Comparison of ENCODE assay signal across 8 mouse cellular contexts in the genomic region with DNA sequence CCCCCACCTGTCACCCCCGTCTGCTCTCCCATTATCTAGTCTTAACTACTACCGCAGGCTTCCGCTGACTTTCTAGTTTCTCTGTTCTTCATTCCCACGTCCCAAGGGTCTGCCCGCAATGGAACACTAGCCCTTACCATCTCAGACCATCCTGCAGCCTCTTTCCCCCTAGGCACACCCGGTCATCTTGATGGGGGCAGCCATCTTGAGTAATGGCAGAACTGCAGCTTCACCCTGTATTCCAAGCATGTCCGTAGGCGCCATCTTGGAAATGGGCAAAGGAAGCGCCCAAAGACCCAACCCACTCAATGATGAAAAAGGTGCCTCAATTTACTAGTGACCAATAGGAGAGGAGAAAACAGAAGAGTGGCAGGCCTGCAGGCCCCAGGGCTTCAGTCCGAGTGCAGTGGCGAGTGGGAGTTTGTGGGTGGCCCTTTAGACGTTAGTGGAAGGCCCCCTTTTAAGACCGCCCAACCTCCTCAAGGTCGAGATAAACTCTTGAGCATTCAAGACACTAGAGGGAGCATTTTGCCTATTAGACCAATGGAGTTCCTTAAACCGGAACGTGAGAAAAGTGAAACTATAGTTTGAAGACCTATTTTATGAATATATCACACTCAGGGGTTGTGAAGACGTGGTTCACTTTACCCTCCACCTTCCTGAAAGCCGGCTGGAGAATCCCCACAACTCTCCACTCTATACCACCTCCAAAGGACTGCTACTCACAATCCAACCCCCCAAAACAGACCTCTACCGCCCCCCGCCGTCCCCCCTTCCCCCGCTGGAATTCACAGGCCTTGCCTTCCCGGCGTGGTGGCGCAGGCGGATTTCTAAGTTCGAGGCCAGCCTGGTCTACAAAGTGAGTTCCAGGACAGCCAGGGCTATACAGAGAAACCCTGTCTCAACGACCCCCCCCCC. TPM values are rescaled to one million over a fixed set of nuclear protein-coding genes. Genes with fewer than 3 reads are reported as not detected.
DNase-seq lines count a peak whose midpoint lies in the region; ATAC-seq lines count a peak whose summit lies in the region.

Gene Tomm40l, minus strand, starts transcription at position 277 of the 918 bp plus-strand sequence.

- peak; percentile 97 to 98 for DNase-seq in adrenal gland, adult (ENCODE audit: inconsistent age in 2 of 2, low spot score in 1 of 2)
- DNase-seq in embryo, embryonic 10.5 days (ENCODE audit: low spot score): peak; percentile 98
- peak; percentile 91 for DNase-seq in gastrocnemius, postnatal 14 days
- peak; percentile 94 to 97 for DNase-seq in left cerebral cortex, postnatal 10 days (ENCODE audit: extremely low spot score in 1 of 2, low spot score in 2 of 2)
- DNase-seq in right cerebral cortex, postnatal 25 days: peak; percentile 92
- DNase-seq in urinary bladder, postnatal 4 days (ENCODE audit: low spot score in 2 of 2): peak; percentile 87 to 93

- intact Hi-C loops in gastrocnemius, postnatal 14 days (cut with DNase I; ENCODE audit: low total_unique reads): loop anchor here (2.0 kb wide), 1 partner anchor 36 kb away; no protein-coding TSS in a partner anchor
- intact Hi-C loops in left cerebral cortex, postnatal 10 days (cut with DNase I): loop anchor here (2.0 kb wide), 1 partner anchor 24 kb away; no protein-coding TSS in a partner anchor

- peak; percentile 97 for ATAC-seq in inflammation-experienced regulatory T-cells, adult 6 months
- peak; percentile 95 for ATAC-seq in megakaryocyte-erythroid progenitor cell, adult 5-6 weeks (replicated peaks; ENCODE audit: low FRiP score, low TSS enrichment, poor library complexity, severe bottlenecking)

RNA-seq across cellular contexts. Expression of gene Tomm40l, which starts in this region (rescaled TPM):
- 10 to 100 TPM; 44.3 to 46.7 TPM for total RNA-seq in gastrocnemius, postnatal 14 days (2021)
- polyA plus RNA-seq in inflammation-experienced regulatory T-cells, adult 6 months (2017; shearing (Covaris generic)): 10 to 100 TPM; 24.1 to 34.6 (median 28.7) TPM
- 10 to 100 TPM; 71.4 to 71.6 TPM for total RNA-seq in left cerebral cortex, postnatal 10 days (2021)
- total RNA-seq in megakaryocyte-erythroid progenitor cell, adult 5-6 weeks (2014; fragmentation: Nextera tagmentation): 22.3 and 46.9 TPM in 2 replicates
- 25.0 and 33.7 TPM in 2 replicates for total RNA-seq in megakaryocyte-erythroid progenitor cell, adult 5-6 weeks (2017)

Comparison
In these comparisons a context has a peak if more than half of its experiments do, and no peak if none do; other contexts are left out.
1. Peak in every context shown above with its lines: DNase-seq and ATAC-seq.